Mouse (Mus musculus) left cerebral cortex, postnatal 25 days (tissue): ENCODE measurements around the gene Pm20d2. TPM values are rescaled to one million over a fixed set of nuclear protein-coding genes. Genes with fewer than 3 reads are reported as not detected.

Experiments used
- DNase-seq, 2 experiments: peaks; one replicate each; pipeline ENCODE4 v3.0.0; 2022; ENCODE audit warnings: low spot score in 2 of 2, mixed read lengths in 1 of 2
- intact Hi-C: fragments of 180-260 bp; cut with DNase I; formaldehyde crosslinking; loops from one replicate; pipeline ENCODE4 v1.15.1; 2025
- total RNA-seq, 2 experiments: library from RNA; stranded (reverse); gene quantifications; 2 replicates each; pipeline ENCODE4 v1.2.3; 2021

Gene Pm20d2
- total RNA-seq, 2 experiments from 2014 or later: 5.8 to 6.3 TPM

DNA sequence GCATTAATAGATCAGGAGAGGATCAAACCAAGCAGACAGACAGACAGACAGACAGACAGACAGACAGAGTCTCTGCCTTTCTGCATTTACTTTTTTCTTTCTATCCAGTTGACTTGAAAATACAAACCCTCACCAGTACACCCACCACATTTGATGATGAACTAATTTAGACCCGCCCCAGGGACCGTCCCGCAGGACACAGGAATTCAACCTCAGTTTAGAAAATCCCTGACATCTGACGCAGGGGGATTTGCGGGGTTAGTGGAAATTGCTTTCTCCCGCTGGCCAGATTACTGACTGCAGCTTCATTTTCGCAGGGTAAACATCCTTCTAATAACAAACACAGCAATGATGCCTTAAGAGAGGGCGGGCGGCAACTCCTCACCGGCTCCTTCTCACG lies 57.3 kb downstream of the Pm20d2 start, which contains the start of gene Gabrr1:
Gene Gabrr1 (plus strand): TSS at position 301 of the 400 bp plus-strand sequence.
- DNase-seq: no peak
- intact Hi-C loops: no loop called here

DNA sequence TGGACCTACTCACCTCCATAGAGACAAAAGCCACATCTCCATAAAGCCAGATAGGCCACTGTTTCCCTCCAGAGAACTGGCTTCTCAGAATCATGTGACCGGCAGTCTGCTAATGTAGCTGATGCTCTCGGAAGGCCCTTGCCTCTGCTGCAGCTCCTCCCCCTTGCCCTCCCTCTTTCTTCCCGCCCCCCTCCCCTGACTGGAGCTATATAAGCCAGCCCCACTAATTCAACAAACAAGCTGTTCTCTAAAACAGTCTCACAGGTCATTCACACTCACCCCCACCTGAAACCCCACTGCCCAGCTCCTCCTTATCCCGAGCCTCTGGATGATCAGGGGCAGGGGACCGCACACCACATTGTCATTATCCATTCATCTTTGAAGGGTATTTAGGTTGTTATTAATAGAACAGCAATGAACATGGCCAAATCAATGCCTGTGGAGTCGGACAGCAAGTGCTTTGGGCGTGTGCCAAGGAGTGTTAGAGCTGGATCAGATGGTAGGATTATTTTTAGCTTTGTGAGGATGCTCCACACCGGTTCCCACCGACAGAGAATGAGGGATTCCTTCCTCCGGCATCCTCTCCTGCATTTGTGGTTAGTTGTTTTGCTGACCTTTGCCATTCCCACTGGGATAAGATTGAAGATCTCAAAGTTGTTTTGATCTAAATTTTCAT lies 64.0 kb downstream of the Pm20d2 start:
- intact Hi-C loops: no loop called here
- DNase-seq: peak; percentile 8 to 15

DNA sequence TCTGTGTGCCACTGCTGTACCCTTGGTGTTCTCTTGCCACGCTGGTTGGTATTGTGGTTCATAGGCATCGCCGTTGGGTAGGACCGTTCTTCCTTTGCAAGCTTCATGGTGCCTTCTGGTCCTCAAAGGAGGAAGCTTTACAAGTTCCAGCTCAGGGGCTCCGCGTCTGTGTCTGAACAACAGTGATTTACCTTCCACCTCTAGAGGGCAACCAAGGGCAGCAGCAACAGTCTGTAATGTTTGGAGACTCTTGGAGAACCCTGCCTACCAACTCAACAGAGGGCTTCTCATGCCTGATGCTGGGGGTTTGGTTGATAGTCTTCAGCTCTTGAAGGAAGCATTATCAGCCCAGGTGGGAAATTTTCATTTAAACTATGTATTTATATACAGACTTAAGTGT lies 65.0 kb downstream of the Pm20d2 start:
- DNase-seq: peak; percentile 20 to 50

More for the DNA sequence above, 65.0 kb downstream of the Pm20d2 start:
- intact Hi-C loops: loop anchor here (1.0 to 5.0 kb wide), 2 partner anchors 80 to 168 kb away; partner anchors contain the start of gene Pnrc1

Other genes with a start within 250 kb of the Pm20d2 start
- 10 to 100 TPM; 43.3 to 51.8 TPM for gene Ankrd6, start 238.9 kb downstream of the Pm20d2 start, total RNA-seq
- 10 to 100 TPM; 84.7 to 88.3 TPM for gene Rragd, start 206.7 kb downstream of the Pm20d2 start, total RNA-seq
- gene Ube2j1, start 158.3 kb downstream of the Pm20d2 start, total RNA-seq: 100 to 1,000 TPM; 107 to 113 TPM
- under 1 TPM; 0.25 to 0.41 TPM for gene Gabrr2, start 126.7 kb downstream of the Pm20d2 start, total RNA-seq
- under 1 TPM; 0.14 to 0.25 TPM for gene Gabrr1, start 57.2 kb downstream of the Pm20d2 start, total RNA-seq
- gene Srsf12, start 19.3 kb upstream of the Pm20d2 start, total RNA-seq: 10 to 100 TPM; 22.1 to 24.8 TPM
- gene Pnrc1, start 100.4 kb upstream of the Pm20d2 start, total RNA-seq: 100 to 1,000 TPM; 130 to 145 TPM
- 10 to 100 TPM; 23.2 to 27.1 TPM for gene Rngtt, start 120.6 kb upstream of the Pm20d2 start, total RNA-seq